Mouse (Mus musculus) liver, embryonic 14.5 days (tissue): ENCODE data around the gene Ormdl2.

Experiments used
- CTCF ChIP-seq: IDR thresholded peaks from 2 replicates; pipeline ENCODE4 v1.5.1; 2016; ENCODE audit warnings: antibody characterized with exemption, low read depth, control low read depth
- EP300 ChIP-seq: IDR thresholded peaks from 2 replicates; pipeline ENCODE4 v1.6.1; 2016; ENCODE audit warnings: antibody characterized with exemption, low read depth

- TF ChIP-seq EP300 (no peak), CTCF (no peak)
Measured at GRCm38 (mm10) chr10:128822135-128822534, 690 bp upstream of the Ormdl2 start.
